Mouse (Mus musculus) left cerebral cortex, postnatal 36 days (tissue): ENCODE results near the gene Pqbp1. TPM values are rescaled to one million over a fixed set of nuclear protein-coding genes. Genes with fewer than 3 reads are reported as not detected.
"Not testable (repeated sequence)": the region's sequence is repeated elsewhere in the genome, so short reads cannot be mapped to it uniquely, and the experiment has no call there.

Experiments
- DNase-seq, 2 experiments: peaks; one replicate each; pipeline ENCODE4 v3.0.0; 2021 to 2022; ENCODE audit warnings: low spot score in 2 of 2, mixed read lengths in 1 of 2
- intact Hi-C: fragments of 180-260 bp; cut with DNase I; formaldehyde crosslinking; loops from one replicate; pipeline ENCODE4 v1.15.1; 2025
- total RNA-seq, 2 experiments: library from RNA; stranded (reverse); gene quantifications; 2 replicates each; pipeline ENCODE4 v1.2.3; 2021

Pqbp1 gene
- total RNA-seq, result 10 to 100 TPM; 76.0 to 89.2 TPM

- intact Hi-C loops, result no loop called here
Measured at GRCm38 (mm10) chrX:7898880-7899874, at the start of gene Pqbp1, which contains the start of gene Timm17b. Pqbp1 (minus strand) TSS chrX:7899269. Timm17b (plus strand) TSS chrX:7899357.

GRCm38 (mm10) chrX:7947900-7948492 lies 48.9 kb upstream of the Pqbp1 start:
- peak; percentile 90 for DNase-seq
- intact Hi-C loops, result loop anchor here (5.0 to 10.0 kb wide), 3 partner anchors 67 to 147 kb away; partner anchors contain the start of genes Glod5, Suv39h1 and Was

More at GRCm38 (mm10) chrX:7898880-7899874, at the start of gene Pqbp1, which contains the start of gene Timm17b:
- DNase-seq, result peak; percentile 85 to 86

- intact Hi-C loops, result loop anchor here (5.0 to 10.0 kb wide), 3 partner anchors 67 to 147 kb away; partner anchors contain the start of genes Glod5, Suv39h1 and Was
- DNase-seq, result no peak
Measured at GRCm38 (mm10) chrX:7947108-7947899, 48.2 kb upstream of the Pqbp1 start, which contains the start of gene Hdac6. Hdac6 (minus strand) TSS chrX:7947889.

- DNase-seq, result no peak
- intact Hi-C loops, result loop anchor here (5.0 to 10.0 kb wide), 3 partner anchors 69 to 149 kb away; partner anchors contain the start of genes Glod5, Suv39h1 and Was
Measured at GRCm38 (mm10) chrX:7945618-7946017, 46.5 kb upstream of the Pqbp1 start.

- DNase-seq, result no peak
- intact Hi-C loops, result no loop called here
Measured at GRCm38 (mm10) chrX:7937667-7938066, 38.6 kb upstream of the Pqbp1 start.

GRCm38 (mm10) chrX:7936874-7937273 lies 37.8 kb upstream of the Pqbp1 start:
- intact Hi-C loops, result no loop called here
- no peak for DNase-seq

- intact Hi-C loops, result loop anchor here (10.0 kb wide), 1 partner anchor 196 kb away; no protein-coding TSS in a partner anchor
- no peak for DNase-seq
Measured at GRCm38 (mm10) chrX:7928270-7928790, 29.3 kb upstream of the Pqbp1 start, which contains the start of gene Eras. Eras (minus strand) TSS chrX:7928607.

GRCm38 (mm10) chrX:7927116-7927515 lies 28.0 kb upstream of the Pqbp1 start:
- DNase-seq, result no peak
- intact Hi-C loops, result loop anchor here (10.0 kb wide), 1 partner anchor 198 kb away; no protein-coding TSS in a partner anchor

GRCm38 (mm10) chrX:7926266-7926665 lies 27.2 kb upstream of the Pqbp1 start:
- no peak for DNase-seq
- intact Hi-C loops, result loop anchor here (10.0 kb wide), 1 partner anchor 199 kb away; no protein-coding TSS in a partner anchor

- DNase-seq, result peak; percentile 14 to 19
- intact Hi-C loops, result loop anchor here (10.0 kb wide), 1 partner anchor 203 kb away; no protein-coding TSS in a partner anchor
Measured at GRCm38 (mm10) chrX:7922032-7922431, 23.0 kb upstream of the Pqbp1 start.

GRCm38 (mm10) chrX:7919601-7920383 lies 20.7 kb upstream of the Pqbp1 start, which contains the start of gene Pcsk1n:
Pcsk1n (plus strand) TSS chrX:7919822.
- intact Hi-C loops, result loop anchor here (5.0 to 10.0 kb wide), 2 partner anchors 98 to 205 kb away; partner anchors contain the start of gene Glod5
- peak; percentile 43 to 55 for DNase-seq

GRCm38 (mm10) chrX:7917960-7918359 lies 18.9 kb upstream of the Pqbp1 start:
- intact Hi-C loops, result loop anchor here (5.0 kb wide), 1 partner anchor 99 kb away; the partner anchor contains the start of gene Glod5

GRCm38 (mm10) chrX:7915669-7916068 lies 16.6 kb upstream of the Pqbp1 start:
- intact Hi-C loops, result loop anchor here (5.0 kb wide), 1 partner anchor 102 kb away; the partner anchor contains the start of gene Glod5
- not testable (repeated sequence) for DNase-seq

More at GRCm38 (mm10) chrX:7917960-7918359, 18.9 kb upstream of the Pqbp1 start:
- not testable (repeated sequence) for DNase-seq

- DNase-seq, result no peak
- intact Hi-C loops, result no loop called here
Measured at GRCm38 (mm10) chrX:7910473-7910872, 11.4 kb upstream of the Pqbp1 start.

GRCm38 (mm10) chrX:7909242-7909641 lies 10.2 kb upstream of the Pqbp1 start, which contains the start of gene Gm10490:
Gm10490 (plus strand) TSS chrX:7909542.
- DNase-seq, intact Hi-C loops: not testable (repeated sequence)

- no peak for DNase-seq
- intact Hi-C loops, result no loop called here
Measured at GRCm38 (mm10) chrX:7907735-7908134, 8.7 kb upstream of the Pqbp1 start, which contains the start of gene Gm10491. Gm10491 (minus strand) TSS chrX:7907835.

- intact Hi-C loops, result no loop called here
- DNase-seq, result no peak
Measured at GRCm38 (mm10) chrX:7904441-7904840, 5.4 kb upstream of the Pqbp1 start.
